Mouse (Mus musculus) thymus, adult 2 months (tissue): ENCODE data around the gene Apobec1.

Source experiments
- CTCF ChIP-seq: fragments of 200-500 bp; IDR thresholded peaks from 2 replicates; pipeline ENCODE4 v1.5.1; 2012; ENCODE audit warnings: mild to moderate bottlenecking, control low read depth, low read length, moderate library complexity, borderline replicate concordance; ENCODE audit not compliant: control insufficient read depth, poor library complexity, insufficient read depth; ENCODE audit errors: extremely low read depth
- POLR2A ChIP-seq: fragments of 200-500 bp; IDR thresholded peaks from 2 replicates; pipeline ENCODE4 v1.6.1; 2012; ENCODE audit warnings: mild to moderate bottlenecking, low read length, control low read depth, moderate library complexity; ENCODE audit not compliant: control insufficient read depth, poor library complexity, insufficient read depth; ENCODE audit errors: extremely low read depth

- no peak for TF ChIP-seq CTCF
- TF ChIP-seq POLR2A, result no peak
Observed at GRCm38 (mm10) chr6:122555266-122555665, 47.0 kb downstream of the Apobec1 start.
